Comparison of ENCODE assay signal across 15 mouse cellular contexts in genomic region chr8:120083261-120083660, GRCm38 (mm10). TPM values are rescaled to one million over a fixed set of nuclear protein-coding genes. Genes with fewer than 3 reads are reported as not detected.
A peak's percentile ranks its signal among the peaks of the same experiment; 100 is the strongest.
DNase-seq lines count a peak whose midpoint lies in the region; ATAC-seq lines count a peak whose summit lies in the region.
"Had no signal": no experiment of that assay in that cellular context is flagged by ENCODE, and none has a peak within 500 bp of the region (broad histone marks: within the 10 kb centered on the region; RNA-seq: fewer than 3 reads in every experiment).

No protein-coding gene starts in this region.

- H3K9ac ChIP-seq in forebrain, embryonic 13.5 days: no peak overlapping the region
- H3K9ac ChIP-seq in forebrain, embryonic 12.5 days: no peak overlapping the region

- no peak overlapping the region for H3K4me3 ChIP-seq in forebrain, embryonic 13.5 days
- H3K4me3 ChIP-seq in forebrain, embryonic 12.5 days (replicated peaks): no peak overlapping the region

- ATAC-seq in forebrain, embryonic 13.5 days: 0 out of 2 replicates have a peak, but pooled peaks have one; percentile 27
- no peak for ATAC-seq in forebrain, embryonic 12.5 days (ENCODE audit: low FRiP score)
- ATAC-seq: inflammation-experienced regulatory T-cells, adult 6 months had no signal

- peaks cover 80% of the 10 kb centered on the region for H3K36me3 ChIP-seq in forebrain, embryonic 13.5 days (ENCODE audit: poor library complexity, severe bottlenecking)
- peaks cover 70% of the 10 kb centered on the region for H3K36me3 ChIP-seq in forebrain, embryonic 12.5 days (replicated peaks)

- H3K4me1 ChIP-seq in forebrain, embryonic 13.5 days: no peaks in the 10 kb centered on the region
- H3K4me1 ChIP-seq in forebrain, embryonic 12.5 days: no peaks in the 10 kb centered on the region

- WGBS in forebrain, embryonic 13.5 days: 88% methylated on average over 8 of the region's 8 CpGs
- WGBS in forebrain, embryonic 12.5 days: 93% methylated on average over 8 of the region's 8 CpGs

- no peaks in the 10 kb centered on the region for H3K27me3 ChIP-seq in forebrain, embryonic 13.5 days
- no peaks in the 10 kb centered on the region for H3K27me3 ChIP-seq in forebrain, embryonic 12.5 days

- peak; percentile 31 to 39 for DNase-seq in layer of hippocampus, postnatal 36 days
- no peak for DNase-seq in layer of hippocampus, adult 9-11 months
- DNase-seq in cerebellum, adult 9-10 months: peak; percentile 54
- DNase-seq in cerebellum, postnatal 36 days: peak; percentile 41 to 43
- DNase-seq in lung, postnatal 14 days: no peak
- DNase-seq: kidney, adult 9 months; kidney, postnatal 36 days; lung, adult 18-20 months; lung, postnatal 36 days; thymus, postnatal 14 days had no signal

- H3K4me2 ChIP-seq in forebrain, embryonic 13.5 days: no peak overlapping the region
- no peak overlapping the region for H3K4me2 ChIP-seq in forebrain, embryonic 12.5 days
- H3K4me2 ChIP-seq: heart, embryonic 11.5 days; midbrain, embryonic 11.5 days had no signal

- H3K27ac ChIP-seq in forebrain, embryonic 13.5 days: no peak overlapping the region
- no peak overlapping the region for H3K27ac ChIP-seq in forebrain, embryonic 12.5 days

- H3K9me3 ChIP-seq in forebrain, embryonic 13.5 days (replicated peaks): no peaks in the 10 kb centered on the region
- no peaks in the 10 kb centered on the region for H3K9me3 ChIP-seq in forebrain, embryonic 12.5 days

RNA-seq across cellular contexts. Expression of gene Zdhhc7, which starts 18.0 kb away (rescaled TPM):
- polyA plus RNA-seq in forebrain, embryonic 13.5 days (2015; fragmentation: Nextera tagmentation; extraction: Ambion mirVana): 23.4 and 30.6 TPM in 2 replicates
- polyA plus RNA-seq in forebrain, embryonic 12.5 days (2016; fragmentation: Nextera tagmentation; extraction: Ambion mirVana): 30.4 and 31.0 TPM in 2 replicates
- total RNA-seq in layer of hippocampus, postnatal 36 days (2021): 10 to 100 TPM; 35.8 to 37.7 TPM

RNA-seq across cellular contexts. Expression of gene 6430548M08Rik, which starts 30.7 kb away (rescaled TPM):
- 14.4 and 15.7 TPM in 2 replicates for polyA plus RNA-seq in forebrain, embryonic 13.5 days (2015; fragmentation: Nextera tagmentation; extraction: Ambion mirVana)
- 12.9 and 14.1 TPM in 2 replicates for polyA plus RNA-seq in forebrain, embryonic 12.5 days (2016; fragmentation: Nextera tagmentation; extraction: Ambion mirVana)
- total RNA-seq in layer of hippocampus, postnatal 36 days (2021): 100 to 1,000 TPM; 151 to 168 TPM

Comparison
In these comparisons a context has a peak if more than half of its experiments do, and no peak if none do; other contexts are left out.
1. DNase-seq: peak in layer of hippocampus, postnatal 36 days (2 of 2), cerebellum, adult 9-10 months (single experiment) and cerebellum, postnatal 36 days (2 of 2); none in layer of hippocampus, adult 9-11 months (single experiment) and lung, postnatal 14 days (single experiment).